Mouse (Mus musculus) right cerebral cortex, postnatal 14 days (tissue): ENCODE measurements around the gene Agbl3.

Experiments
- DNase-seq: peaks from one replicate; pipeline ENCODE4 v3.0.0; 2022

Gene Agbl3

DNA sequence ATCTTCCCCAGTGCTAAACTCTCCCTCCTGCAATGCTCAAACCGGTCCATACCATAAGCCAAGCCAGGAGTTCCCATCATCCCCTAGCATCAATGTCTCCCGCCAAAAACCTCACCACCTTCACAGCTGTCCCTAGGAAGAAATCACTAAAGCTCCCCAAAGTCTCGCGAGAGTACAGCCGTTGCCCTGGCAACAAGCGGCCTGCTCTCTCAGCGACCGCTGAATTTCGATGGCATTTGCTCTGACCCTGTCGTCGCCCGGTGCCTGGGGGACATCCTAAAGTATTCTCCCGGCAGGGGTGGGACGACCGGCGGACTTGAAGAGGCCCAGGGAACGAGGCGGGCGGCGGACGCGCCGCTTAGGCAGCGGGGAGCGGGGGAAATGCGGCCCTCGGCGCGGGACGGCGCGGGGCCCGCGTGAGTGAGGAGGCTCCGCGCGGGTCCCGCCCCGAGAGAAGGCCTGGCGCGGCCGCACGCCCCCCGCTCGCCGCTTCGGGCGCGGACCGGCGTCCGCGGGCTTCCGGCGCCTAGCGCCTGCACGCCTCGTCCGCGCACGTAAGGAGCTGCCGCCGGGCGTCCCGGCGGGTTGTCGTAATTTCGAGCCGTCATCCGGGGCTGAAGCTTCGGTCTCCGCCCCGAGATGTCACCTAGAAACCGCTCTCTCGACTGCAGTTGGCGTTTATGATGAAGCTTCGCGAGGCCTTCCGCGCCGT lies at the start of gene Agbl3:
Agbl3 (plus strand) TSS at position 202 of the 712 bp plus-strand sequence.
- DNase-seq, result peak; percentile 94

DNA sequence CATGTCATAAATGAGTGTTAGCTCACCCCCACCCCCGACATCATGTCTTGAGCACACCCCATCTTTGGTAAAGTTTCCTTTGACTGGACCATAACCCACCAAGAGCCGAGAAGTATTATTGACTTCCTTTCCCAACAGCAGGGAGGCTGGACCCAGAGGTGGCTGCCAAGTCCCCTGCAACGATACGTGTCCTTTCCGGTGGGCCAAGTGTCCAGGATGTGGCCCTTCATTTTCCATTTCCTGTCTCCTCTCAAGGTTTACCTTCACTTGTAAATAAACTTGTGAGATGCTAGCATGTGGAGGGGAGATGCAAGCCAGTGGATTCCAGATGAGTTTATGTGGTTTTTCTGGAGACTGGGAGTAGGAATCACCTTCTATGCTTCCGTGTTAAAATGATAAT lies 49.2 kb upstream of the Agbl3 start:
- DNase-seq, result no peak

DNA sequence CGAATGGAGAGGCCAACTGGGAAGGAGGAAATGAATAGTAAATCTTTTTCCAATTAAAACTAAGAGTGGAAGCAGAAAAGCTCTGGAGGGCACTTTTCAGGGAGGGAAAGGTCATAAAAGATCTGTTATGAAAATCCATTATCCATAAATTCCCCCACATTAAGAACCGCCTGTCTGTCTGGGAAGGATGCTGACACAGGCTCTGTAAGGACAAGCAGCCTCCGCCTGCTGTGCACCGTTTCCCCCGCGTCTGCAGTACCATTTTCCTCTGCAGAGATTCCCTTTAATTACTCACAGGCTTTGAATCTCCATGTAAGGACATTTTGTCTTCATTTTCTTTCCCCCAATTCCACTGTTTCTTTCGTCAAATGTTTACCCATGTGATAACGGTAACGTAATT lies 48.7 kb upstream of the Agbl3 start:
- DNase-seq, result no peak

DNA sequence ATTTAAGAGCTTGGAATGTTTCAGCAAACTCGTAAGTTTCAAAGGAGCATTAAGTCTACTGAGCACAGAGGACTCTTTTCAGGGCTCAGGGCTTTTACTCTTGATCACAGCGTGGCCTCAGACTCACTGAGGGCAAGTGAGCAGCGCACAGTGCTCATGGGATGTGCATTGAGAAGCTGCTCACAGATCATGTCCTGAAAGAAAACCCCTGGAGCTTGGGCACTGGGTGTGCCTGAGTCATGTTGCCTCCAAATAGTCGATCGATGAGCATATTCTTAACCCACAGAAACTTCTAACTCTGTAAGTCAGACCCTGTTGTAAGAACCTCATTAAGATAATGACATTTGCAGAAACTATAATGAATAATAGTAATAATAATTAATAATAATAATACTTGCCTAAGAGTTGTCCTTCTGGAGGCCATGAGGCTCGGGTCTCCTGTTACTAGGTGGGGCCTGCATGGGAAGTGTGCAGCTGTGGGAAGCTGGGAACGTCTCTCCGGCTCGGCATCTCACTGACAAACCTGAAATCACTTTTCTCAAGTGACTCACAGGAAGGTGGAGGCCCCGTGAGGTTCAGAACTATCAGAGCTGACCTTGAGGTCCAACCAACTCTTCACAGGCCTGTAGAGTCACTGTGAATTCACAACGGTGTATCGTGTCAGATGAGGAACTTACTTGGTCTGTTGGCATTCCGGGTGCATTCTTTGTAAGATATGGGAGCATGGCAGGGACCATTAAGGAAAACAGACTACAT lies 45.1 kb upstream of the Agbl3 start:
- no peak for DNase-seq

DNA sequence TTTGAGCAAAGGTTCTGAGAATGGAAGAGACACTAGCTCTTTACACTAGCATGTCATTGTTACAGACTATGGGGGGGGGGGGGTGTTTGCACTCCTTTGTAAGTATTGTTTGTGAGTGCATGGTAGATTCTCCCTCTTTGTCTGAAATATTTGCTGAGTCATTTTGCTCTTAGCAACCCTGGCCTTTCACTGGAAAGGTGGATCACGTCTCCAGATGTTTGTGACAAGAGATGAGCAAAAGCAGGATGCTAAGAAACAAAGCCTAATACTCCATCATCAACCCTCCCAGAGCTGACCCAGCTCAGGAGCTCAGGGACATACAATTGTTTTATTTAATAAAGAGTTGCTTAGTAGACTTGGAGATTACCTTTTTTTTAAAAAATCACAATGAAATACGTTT lies 43.3 kb upstream of the Agbl3 start:
- DNase-seq, result no peak

DNA sequence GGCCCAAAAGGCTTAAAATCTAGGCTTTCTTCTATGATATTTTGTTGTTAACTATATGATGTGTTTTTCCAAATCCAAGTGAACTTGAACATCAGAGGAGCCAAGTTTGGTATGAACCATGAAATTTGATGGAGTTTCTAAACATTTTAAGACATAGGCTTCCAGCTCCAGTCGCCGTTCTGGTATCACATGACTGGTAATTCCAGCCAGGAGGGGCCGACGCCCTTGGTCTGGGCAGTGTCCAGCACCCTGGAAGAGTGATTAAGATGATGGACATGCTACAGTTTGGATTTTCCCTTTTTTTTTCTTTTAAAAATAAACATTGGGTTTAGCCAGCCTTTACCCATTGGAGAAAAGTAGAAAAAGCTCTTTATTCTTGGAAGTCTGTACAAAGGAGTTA lies 36.3 kb upstream of the Agbl3 start:
- DNase-seq, result no peak

DNA sequence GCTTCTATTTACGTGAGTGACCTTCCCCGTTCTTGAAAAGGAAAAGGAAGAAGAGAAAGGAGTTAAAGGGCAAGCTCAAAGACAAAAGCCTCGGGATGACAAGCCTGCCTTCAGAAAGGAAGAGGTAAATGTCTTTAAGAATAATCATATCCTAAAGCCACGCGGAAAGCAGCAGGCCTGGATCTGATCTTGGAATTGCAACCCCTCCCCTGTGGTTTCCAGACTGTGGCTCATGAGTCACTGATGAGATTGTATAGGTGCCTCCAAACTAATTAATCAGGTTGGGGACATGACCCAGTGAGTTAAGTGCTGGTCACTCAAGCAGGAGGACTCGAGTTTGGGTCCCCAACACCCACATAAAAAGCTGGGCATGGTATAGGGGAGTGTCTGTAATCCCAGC lies 32.4 kb upstream of the Agbl3 start:
- no peak for DNase-seq

DNA sequence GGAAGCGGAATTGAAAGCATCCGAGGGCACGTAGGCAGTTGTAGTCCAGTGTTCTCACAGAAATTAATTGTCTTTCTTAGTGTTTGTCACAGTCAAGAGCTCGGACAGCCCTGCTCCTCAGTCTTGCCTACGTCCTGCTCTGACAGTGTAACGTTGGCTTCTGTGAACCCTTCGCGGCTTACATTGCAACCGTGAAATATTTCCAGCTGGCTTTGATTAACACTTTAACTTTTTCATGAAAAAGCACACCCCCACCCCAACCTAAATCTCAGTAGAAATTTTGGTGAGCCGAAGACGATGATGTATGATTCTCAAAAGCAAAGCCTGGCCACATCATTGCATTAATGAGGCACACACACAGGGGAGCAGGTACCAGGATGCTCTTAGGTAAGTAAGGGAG lies 31.7 kb upstream of the Agbl3 start:
- DNase-seq, result no peak

DNA sequence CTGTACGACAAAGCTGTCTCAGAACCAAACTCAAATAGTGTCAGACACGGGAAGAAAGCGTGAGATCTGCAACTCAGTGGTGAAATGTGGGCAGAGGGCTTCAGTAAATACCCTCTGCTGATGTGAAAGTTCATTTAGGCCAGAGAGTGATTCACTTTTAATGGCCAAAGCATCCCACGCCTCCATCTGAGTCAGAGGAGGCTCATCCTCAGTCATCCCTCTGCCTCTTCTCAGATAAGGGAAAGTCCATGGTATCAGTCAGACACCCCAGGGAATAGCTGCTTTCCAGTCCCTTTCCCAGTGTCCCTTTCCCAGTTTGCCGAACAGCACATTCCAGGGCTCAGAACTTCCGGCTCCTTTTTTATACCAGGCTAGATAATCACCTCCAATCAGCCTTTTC lies 30.7 kb upstream of the Agbl3 start:
- DNase-seq, result no peak

DNA sequence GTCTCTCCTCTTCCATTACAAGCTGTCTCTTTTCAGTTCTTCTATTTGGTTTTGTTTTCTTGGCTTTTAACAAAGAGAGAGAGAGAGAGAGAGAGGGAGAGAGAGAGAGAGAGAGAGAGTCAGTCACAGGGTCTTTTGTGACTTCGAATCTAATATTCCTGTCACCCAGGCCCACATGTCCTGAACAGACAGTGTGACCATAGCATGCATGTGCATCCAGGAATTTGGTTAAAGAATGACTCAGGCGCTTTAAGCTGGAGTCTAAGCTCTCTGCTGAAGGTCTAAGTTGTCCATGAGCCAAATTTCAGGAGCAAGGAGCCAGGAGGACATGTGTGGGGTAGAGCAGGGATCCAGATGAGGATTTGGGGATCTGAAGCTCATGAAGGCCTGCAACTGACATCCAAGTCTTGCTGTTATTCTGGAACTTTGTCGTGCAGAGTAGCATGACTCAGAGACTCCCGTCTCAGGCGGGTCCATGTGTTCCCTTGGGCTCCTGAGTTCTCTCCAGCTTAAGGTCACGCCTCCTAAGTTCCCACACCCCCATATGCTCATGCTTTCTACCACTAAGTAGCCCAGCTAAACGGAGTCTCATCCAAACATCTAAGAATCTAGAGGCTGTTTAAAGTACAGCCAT lies 29.6 kb upstream of the Agbl3 start:
- DNase-seq, result no peak

DNA sequence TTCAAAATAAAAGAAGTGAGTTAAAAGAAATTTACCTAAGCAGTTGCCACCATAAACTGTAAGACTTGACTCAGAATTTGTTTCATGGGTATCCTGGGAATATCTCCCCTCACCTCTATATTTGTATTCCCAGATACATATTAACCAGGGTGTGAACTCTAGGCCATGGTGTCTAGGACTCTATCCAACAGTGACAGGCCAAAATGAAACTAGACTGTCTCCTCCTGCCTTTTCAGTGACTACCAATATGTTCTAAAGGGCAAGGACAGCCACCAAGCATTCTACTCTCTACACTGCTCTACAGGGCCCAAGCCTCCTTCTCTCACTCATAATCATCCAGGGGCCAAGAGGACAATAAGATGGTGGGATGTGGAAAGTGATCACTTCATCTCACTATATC lies 28.6 kb upstream of the Agbl3 start:
- no peak for DNase-seq

DNA sequence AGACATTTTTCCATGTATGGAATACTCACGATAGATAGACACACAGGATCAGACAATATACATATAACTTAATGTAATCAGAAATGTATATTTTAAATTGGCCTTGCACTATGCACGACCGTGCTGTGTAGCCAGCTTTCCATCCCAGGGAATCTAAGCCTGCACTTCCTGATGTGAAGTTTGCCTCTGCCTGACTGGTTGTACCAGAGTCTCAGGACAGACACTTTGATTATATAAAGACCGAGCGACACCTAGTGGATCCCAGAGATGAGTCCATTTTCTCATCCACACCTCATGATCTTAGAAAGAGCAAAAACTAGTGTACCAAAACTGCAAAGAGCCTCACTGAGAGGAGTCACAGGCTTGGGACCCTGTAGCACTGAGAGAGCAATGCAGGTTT lies 25.8 kb upstream of the Agbl3 start:
- DNase-seq, result peak; percentile 16

DNA sequence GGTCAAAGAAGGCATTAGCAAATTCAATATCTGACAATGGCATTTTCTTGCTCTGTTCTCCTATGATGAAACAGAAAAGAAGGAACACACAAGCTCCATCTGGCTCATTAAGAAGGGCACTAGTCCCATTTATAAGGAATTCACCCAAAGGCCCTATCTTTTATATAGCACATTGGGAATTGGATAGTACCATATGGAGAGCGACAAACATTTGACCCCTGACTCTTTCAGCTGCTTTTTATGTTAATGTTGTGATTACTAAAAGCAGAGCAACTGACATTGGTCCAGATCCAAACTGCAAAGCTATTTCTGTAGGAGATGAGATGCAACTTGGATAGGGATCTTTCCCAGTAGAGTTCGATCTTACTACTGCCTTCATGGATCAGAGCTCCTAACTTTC lies 21.9 kb upstream of the Agbl3 start:
- no peak for DNase-seq

DNA sequence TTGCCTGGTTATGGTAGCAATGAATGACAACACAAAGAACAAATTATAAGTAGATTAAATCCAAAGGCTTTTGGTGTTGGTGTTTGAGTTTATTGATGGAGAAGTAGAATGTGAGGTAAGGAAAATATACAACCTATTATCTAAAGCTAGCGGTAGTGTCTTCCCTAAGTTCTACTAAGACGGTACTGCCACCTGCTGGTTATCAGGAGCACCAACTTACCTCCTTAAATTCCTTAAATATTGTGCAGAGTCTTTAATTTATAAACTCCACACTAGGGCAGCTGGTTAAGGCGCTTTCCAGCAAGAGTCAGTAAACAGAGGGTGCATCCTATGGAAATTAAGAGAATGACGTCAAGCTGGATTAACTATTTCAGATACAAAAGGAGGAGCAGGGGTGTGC lies 20.2 kb upstream of the Agbl3 start:
- DNase-seq, result peak; percentile 59

DNA sequence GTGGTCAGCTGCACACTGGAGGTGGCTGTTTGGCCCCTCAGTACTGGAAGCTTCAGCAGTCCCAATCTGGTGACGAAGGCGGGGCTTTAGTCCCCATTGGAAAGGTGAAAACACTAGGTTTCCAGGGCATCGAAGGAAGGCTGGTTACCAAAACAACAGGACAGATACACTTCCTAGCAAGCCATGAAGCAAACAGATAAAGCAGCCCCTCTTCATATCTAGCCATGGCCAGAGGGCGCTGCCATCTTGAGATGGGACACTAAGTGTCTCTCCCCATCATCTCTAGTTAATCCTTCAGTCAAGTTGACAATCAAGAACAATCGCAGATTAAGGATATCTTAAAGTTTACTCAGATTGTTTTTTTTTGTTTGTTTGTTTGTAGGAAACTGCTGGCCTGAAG lies 14.5 kb upstream of the Agbl3 start:
- DNase-seq, result no peak

DNA sequence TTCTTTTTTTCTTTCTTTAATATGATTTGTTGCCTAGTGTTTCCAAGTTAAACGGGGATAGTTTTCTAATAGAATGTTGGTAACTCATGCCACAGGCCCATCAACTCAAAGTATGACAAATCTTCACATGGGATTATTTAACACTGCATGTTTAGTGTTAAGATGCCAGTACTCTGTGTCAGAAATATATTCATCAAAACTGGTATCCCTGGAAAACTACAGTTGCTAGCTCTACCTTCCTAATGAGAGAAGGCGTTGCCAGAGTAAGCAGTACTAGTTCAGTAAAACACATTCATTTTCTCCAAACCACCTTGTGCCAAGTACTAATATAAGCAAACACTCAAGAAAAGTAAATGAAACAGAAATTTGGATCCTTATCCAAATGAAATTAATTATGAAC lies 10.2 kb upstream of the Agbl3 start:
- no peak for DNase-seq

DNA sequence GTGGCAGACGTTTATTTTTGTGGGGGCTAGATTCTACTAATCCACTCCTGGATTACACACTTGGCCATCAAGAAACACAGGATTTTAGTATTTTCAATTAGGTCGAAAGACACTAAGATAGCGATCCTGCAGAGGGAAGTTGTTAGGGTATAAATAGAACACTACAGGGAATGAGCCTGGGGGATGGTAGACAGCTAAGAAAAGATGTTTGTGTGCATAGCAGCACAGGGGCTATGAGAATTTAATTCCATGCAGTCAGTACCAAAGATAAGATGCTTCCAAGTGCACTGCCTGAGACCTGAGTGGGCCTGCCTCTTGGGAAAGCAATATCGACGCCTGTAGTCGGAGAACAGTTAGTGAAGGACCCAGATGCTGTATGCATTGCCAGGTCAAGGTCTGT lies 9.7 kb upstream of the Agbl3 start:
- DNase-seq, result no peak

DNA sequence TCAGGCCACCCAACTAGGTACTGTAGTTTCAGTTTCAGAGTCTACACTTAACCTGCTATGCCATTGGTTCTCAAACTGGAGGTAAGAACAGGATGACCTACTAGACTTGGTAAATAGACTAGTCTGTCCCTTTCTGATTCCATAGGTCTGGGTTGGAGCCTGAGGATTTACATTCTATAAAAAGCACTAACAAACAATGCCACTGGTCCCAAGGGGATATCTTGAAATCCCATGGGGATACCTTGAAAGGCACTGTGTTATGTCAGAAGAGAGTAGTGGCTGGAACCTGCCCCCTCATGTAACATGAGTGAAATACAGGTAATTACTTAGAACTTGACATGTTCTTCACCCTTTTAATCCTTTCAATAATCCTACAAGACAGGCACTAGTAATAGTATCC lies 3.8 kb upstream of the Agbl3 start:
- DNase-seq, result no peak

DNA sequence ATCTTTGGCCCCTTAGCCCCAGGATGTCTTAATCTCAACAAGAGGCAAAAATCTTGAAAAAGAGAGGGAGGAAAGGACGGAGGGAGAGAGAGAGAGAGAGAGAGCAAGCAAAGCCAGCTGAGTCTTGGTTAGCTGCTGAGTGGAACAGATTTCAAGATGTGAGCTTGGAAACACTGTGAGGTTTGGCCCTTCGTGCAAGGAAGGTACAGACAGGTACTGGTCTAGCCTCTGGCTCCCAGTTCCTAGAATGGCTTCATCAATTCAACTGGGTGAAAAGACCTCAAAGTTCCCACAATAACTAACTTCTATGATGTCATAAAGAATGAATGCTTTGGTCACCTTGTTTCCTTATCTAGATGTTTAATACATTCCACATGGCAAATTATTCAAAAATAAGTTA lies 3.1 kb upstream of the Agbl3 start:
- no peak for DNase-seq

DNA sequence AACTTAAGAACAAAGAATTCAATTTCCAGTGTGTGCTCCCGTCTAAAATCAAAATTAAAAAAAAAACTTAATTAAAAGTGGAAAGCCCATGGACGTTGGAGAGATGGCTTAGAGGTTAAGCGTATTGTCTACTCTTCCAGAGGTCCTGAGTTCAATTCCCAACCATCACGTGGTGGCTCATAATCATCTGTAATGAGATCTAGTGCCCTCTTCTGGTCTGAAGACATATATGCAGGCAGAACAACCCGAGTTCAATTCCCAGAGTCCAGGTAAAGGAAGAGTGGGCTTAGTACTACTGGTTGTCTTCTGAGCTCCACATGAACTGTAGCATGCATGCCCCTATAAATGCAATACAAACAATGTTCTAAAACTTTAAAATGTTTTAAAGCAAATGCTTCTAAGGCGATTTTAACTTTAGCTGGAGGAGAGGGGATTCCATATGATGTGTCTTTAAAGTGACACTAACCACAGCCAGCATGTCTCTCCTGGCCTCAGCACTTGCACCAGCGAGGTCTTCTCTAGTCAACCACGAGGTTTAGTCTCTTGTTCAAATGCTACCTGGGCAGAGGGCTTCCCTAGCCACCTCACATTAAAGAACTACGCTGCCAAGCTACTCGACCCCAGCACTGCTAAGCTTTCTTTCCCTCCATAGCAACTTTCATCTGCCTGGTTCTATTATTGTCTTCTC lies 2.1 kb upstream of the Agbl3 start:
- no peak for DNase-seq

DNA sequence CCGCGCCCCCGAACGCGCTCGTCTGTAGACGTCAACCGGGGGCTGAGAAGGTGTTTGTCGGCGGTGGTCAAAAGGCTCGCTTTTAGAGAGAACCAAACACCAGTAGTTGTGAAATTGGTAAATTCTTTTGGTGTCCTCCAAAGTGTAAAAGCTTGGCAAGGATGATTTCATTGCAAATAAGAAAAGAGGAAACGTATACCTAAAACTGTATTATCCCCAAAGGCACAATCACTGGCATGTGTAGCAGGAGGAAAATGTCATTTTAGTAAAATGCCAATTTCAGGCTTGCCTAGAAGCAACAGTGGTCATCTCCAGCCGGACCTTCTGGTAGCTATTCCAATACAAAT lies 684 bp downstream of the Agbl3 start:
- DNase-seq, result no peak

DNA sequence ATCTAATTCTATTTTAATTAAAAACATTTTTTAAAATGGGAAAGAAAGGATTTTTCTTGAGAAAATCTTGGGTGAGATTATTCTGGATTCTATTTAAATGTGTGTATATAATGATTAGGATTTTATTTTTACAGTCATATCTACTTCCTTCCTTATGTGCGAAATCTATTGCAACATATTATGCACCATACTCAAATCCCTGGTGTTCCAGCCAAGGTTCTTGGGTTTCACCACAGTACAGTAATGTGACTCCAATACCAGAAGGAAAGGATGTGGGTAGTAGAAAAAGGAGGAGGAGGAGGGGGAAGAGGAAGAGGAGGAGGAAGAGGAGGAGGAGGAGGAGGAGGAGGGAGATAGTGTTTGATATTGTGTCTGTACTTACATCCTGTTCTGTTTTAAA lies 2.3 kb downstream of the Agbl3 start:
- no peak for DNase-seq

DNA sequence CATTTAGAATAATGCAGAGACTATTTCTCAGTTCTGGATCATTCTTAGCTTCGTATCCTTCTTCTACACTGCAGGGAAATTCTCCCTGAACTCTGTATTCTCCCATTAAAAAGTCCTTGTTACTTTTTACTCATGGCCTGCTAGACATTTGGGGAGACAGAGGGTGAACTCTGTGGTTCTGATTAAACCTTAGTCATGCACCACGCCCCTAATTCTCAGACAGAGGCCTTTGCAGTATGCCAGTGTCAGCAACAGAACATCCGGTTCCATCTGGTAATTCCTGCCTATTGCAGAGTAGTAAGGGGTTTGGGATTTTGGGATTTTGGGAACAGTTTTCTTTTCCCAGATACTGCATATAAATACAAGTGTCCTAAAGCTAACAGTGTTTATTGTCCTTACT lies 16.6 kb downstream of the Agbl3 start:
- DNase-seq, result no peak

DNA sequence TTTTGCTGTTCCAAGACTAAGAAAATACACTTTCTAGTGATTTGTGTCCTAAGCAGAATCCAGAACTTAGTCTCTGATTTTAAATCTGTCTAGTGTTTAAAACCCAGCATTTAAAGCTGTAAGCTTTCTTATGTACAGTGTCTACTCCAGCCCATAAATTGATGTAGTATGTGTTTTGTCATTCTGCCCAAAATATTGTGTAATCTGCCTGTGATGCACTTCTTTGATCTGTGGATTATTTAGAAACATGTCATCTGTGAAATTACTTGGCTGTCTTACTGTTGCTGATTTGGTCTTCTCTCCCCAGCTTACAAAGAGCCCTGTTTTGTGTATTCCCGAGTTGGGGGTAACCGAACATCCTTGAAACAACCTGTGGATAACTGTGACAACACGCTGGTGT lies 17.7 kb downstream of the Agbl3 start:
- DNase-seq, result no peak
